Mouse (Mus musculus): ENCODE measurements around the gene Krtap28-13.

- TF ChIP-seq CTCF (IDR thresholded peaks at IDR 0.05; ENCODE audit: extremely low read depth, insufficient read length, insufficient replicate concordance, low read depth, low read length) (peak; percentile 57; the same call in 1 of the 2 replicates), POLR2A (IDR thresholded peaks at IDR 0.05; ENCODE audit: low read depth, low read length) (no peak)
These were observed 4.1 kb downstream of the Krtap28-13 start for GRCm38 (mm10) chr1:83064851-83065250.

Measured in small intestine, adult 2 months (tissue).